Mouse (Mus musculus): ENCODE measurements around the gene Slit3.

DNA sequence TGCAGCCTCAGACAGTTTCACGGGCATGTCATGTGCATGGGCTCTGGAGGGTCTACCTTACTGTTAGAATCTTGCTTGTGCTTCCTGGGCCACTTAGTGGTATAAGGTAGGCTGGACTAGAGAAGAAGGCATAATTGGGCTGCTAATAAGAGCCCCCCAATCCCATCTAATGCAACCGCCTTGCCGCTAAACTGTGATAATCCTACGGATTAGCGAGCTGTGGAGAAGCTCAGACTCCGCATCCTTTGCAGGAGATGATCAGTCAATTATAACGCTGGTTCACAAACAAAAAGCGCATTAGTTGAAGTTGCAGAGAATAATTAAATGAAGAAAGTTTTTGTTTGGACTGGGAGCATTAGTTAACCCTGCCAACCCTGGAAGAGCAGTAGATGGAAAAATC is 376.9 kb downstream of the Slit3 start:
- TF ChIP-seq CTCF (IDR thresholded peaks at IDR 0.05) (no peak), EP300 (IDR thresholded peaks at IDR 0.05) (no peak)

All from lung, postnatal 0 days (tissue).